Comparison of ENCODE assay signal across 8 mouse cellular contexts in genomic region chr5:90903339-90904020, GRCm38 (mm10). TPM values are rescaled to one million over a fixed set of nuclear protein-coding genes. Genes with fewer than 3 reads are reported as not detected.
DNase-seq lines count a peak whose midpoint lies in the region; ATAC-seq lines count a peak whose summit lies in the region.

Gene Cxcl2, plus strand, starts transcription at chr5:90903871.

- no peaks in the 10 kb centered on the region for H3K9me3 ChIP-seq in embryonic facial prominence, embryonic 10.5 days

- H3K36me3 ChIP-seq in embryonic facial prominence, embryonic 10.5 days (replicated peaks), result no peaks in the 10 kb centered on the region

- 8% methylated on average over 22 of the region's 22 CpGs for WGBS in embryonic facial prominence, embryonic 10.5 days

- 0 out of 2 replicates have a peak, but pooled peaks have one; percentile 11 for ATAC-seq in cerebellum, adult (ENCODE audit: insufficient number of reproducible peaks, low FRiP score, low TSS enrichment)
- ATAC-seq in inflammation-experienced regulatory T-cells, adult 6 months, result peak; percentile 6
- peak; percentile 67 for ATAC-seq in megakaryocyte progenitor cell, adult 5-6 weeks (replicated peaks; ENCODE audit: poor library complexity)

- H3K27ac ChIP-seq in embryonic facial prominence, embryonic 10.5 days (replicated peaks), result no peak within 1 kb of the TSS

- DNase-seq in cerebellum, adult 9-11 months, result no peak
- DNase-seq in embryonic facial prominence, embryonic 10.5 days (ENCODE audit: low spot score), result peak; percentile 23
- no peak for DNase-seq in layer of hippocampus, postnatal 25 days (ENCODE audit: extremely low spot score in 1 of 2, low spot score in 1 of 2)
- no peak for DNase-seq in gastrocnemius, postnatal 25 days
- DNase-seq in gastrocnemius, postnatal 36 days, result no peak

- H3K4me1 ChIP-seq in embryonic facial prominence, embryonic 10.5 days, result peaks cover 16% of the 10 kb centered on the region

- H3K27me3 ChIP-seq in embryonic facial prominence, embryonic 10.5 days (replicated peaks; ENCODE audit: low read depth, poor library complexity, severe bottlenecking), result peaks cover 22% of the 10 kb centered on the region

- intact Hi-C loops in gastrocnemius, postnatal 36 days (cut with DNase I), result no loop called here

- peak within 1 kb of the TSS; percentile 55 for H3K4me3 ChIP-seq in embryonic facial prominence, embryonic 10.5 days

RNA-seq across cellular contexts. Expression of gene Cxcl2, which starts in this region (rescaled TPM):
- polyA plus RNA-seq in embryonic facial prominence, embryonic 10.5 days (2016; fragmentation: Nextera tagmentation; extraction: Ambion mirVana), result not detected in 2 replicates
- polyA plus RNA-seq in inflammation-experienced regulatory T-cells, adult 6 months (2017; shearing (Covaris generic)), result under 1 TPM in 1 of 3 experiments, not detected in 2; 0.92 TPM
- total RNA-seq in megakaryocyte progenitor cell, adult 5-6 weeks (2015), result 7.3 and 32.4 TPM in 2 replicates
- total RNA-seq in megakaryocyte progenitor cell, adult 5-6 weeks (2017), result 9.4 and 27.4 TPM in 2 replicates
- total RNA-seq in layer of hippocampus, postnatal 25 days (2021), result not detected
- total RNA-seq in gastrocnemius, postnatal 25 days (2021), result not detected
- not detected for total RNA-seq in gastrocnemius, postnatal 36 days (2021)

Comparison
In these comparisons a context has a peak if more than half of its experiments do, and no peak if none do; other contexts are left out.
1. RNA of gene Cxcl2 (total RNA-seq): 7.3 to 32.4 TPM in megakaryocyte progenitor cell, adult 5-6 weeks; not detected in gastrocnemius, postnatal 36 days, not detected in layer of hippocampus, postnatal 25 days and not detected in gastrocnemius, postnatal 25 days; every median in the first group is over 4 times any median in the second.
2. Peak in DNase-seq and H3K4me3 ChIP-seq in embryonic facial prominence, embryonic 10.5 days; RNA of the gene not detected or under 1 TPM.
3. Peak in ATAC-seq in inflammation-experienced regulatory T-cells, adult 6 months; RNA of the gene not detected or under 1 TPM.
4. ATAC-seq: peak in every context shown above with its lines; median percentile 67 in megakaryocyte progenitor cell, adult 5-6 weeks; 11 in cerebellum, adult; 6 in inflammation-experienced regulatory T-cells, adult 6 months.